Mouse (Mus musculus): ENCODE measurements around the gene Ric1.

DNA sequence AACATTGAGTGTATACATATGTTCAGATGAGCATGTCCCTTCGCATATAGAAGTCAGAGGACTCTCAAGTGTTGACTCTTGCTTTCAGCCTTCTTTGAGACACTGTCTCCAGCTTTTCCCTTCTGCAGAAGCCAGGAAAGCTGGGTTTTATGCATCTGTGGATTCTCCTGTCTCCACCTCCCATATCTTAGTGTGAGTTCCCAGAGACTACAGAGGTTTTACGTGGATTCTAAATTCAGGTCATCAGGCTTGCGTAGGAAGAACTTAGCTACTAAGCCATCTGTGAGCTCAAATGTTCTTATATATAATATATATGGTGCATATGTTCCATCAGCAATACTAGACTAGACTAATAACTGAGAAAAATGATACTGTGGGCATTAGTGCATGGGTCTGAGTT is 74.2 kb downstream of the Ric1 start:
- TF ChIP-seq POLR2A (IDR thresholded peaks at IDR 0.05; ENCODE audit: insufficient read depth, low read length), result no peak
- no peak for TF ChIP-seq CTCF (IDR thresholded peaks at IDR 0.05; ENCODE audit: low read depth, low read length)

All from ES-Bruce4 (cell line).